Mouse (Mus musculus) heart, embryonic 16.5 days (tissue): ENCODE data around the gene Samd1. TPM values are rescaled to one million over a fixed set of nuclear protein-coding genes. Genes with fewer than 3 reads are reported as not detected.

Source experiments
- ATAC-seq: fragments of 200-750 bp; cut with Nextera tagmentation; replicated peaks from 2 replicates; pipeline ENCODE4 v1.8.0; 2017; ENCODE audit warnings: moderate number of reproducible peaks; ENCODE audit not compliant: insufficient read depth, low FRiP score; ENCODE audit errors: extremely low read depth
- H3K27ac ChIP-seq: fragments of 300-500 bp; sonication (generic); 2 replicates; pipeline ENCODE4 v1.5.1; 2014; ENCODE audit warnings: mild to moderate bottlenecking, low read length, control low read depth, moderate library complexity
- H3K27me3 ChIP-seq: fragments of 300-500 bp; sonication (generic); 2 replicates; pipeline ENCODE4 v1.6.1; 2014; ENCODE audit warnings: low read length, mixed read lengths; ENCODE audit not compliant: control insufficient read depth, insufficient read depth
- H3K36me3 ChIP-seq: fragments of 300-500 bp; sonication (generic); 2 replicates; pipeline ENCODE4 v1.6.1; 2014; ENCODE audit not compliant: control insufficient read depth, insufficient read depth
- H3K4me1 ChIP-seq: fragments of 300-500 bp; sonication (generic); 2 replicates; pipeline ENCODE4 v1.6.1; 2014; ENCODE audit warnings: low read length, mixed read lengths; ENCODE audit not compliant: control insufficient read depth, insufficient read depth
- H3K4me2 ChIP-seq: fragments of 300-500 bp; sonication (generic); 2 replicates; pipeline ENCODE4 v1.6.1; 2014; ENCODE audit warnings: low read depth, mild to moderate bottlenecking, control low read depth, low read length
- H3K4me3 ChIP-seq: fragments of 300-500 bp; sonication (generic); 2 replicates; pipeline ENCODE4 v1.5.1; 2014; ENCODE audit warnings: mild to moderate bottlenecking, control low read depth, low read length
- H3K9ac ChIP-seq: fragments of 300-500 bp; sonication (generic); 2 replicates; pipeline ENCODE4 v1.6.1; 2014; ENCODE audit warnings: low read length, control low read depth
- H3K9me3 ChIP-seq: fragments of 300-500 bp; sonication (generic); replicated peaks from 2 replicates; pipeline ENCODE4 v1.6.1; 2016; ENCODE audit warnings: low read length; ENCODE audit not compliant: control insufficient read depth
- WGBS: fragments of 180-500 bp; shearing (Covaris S2); extraction: QIAGEN DNeasy Blood & Tissue Kit; methylation state at CpG from one replicate; pipeline ENCODE4 v1.1.7; 2014; 5-methylcytosine and 5-hydroxymethylcytosine counted together
- polyA plus RNA-seq: library from polyadenylated mRNA; unstranded; fragments of >200 nt; fragmentation: Nextera tagmentation; extraction: Ambion mirVana; gene quantifications from 2 replicates; pipeline ENCODE4 v1.2.1, GENCODE M21; 2015

The Samd1 gene
- polyA plus RNA-seq, 1 experiment from 2014 or later, result 6.0 TPM

GRCm38 (mm10) chr8:84015833-84016232, 18.4 kb downstream of the Samd1 start:
- Histone ChIP-seq H3K27me3 (peaks cover 28% of the 10 kb centered on the region), H3K9ac (no peak overlapping the region), H3K4me2 (no peak overlapping the region), H3K4me3 (no peak overlapping the region), H3K9me3 (no peaks in the 10 kb centered on the region), H3K27ac (no peak overlapping the region), H3K36me3 (no peaks in the 10 kb centered on the region), H3K4me1 (peaks cover 13% of the 10 kb centered on the region)
- no peak for ATAC-seq
- WGBS, result 93% methylated on average over 5 of the region's 5 CpGs

- no peak overlapping the region for H3K9ac ChIP-seq
- 76% methylated on average over 9 of the region's 9 CpGs for WGBS
- H3K4me1 ChIP-seq, result peaks cover 29% of the 10 kb centered on the region
- no peak overlapping the region for H3K4me3 ChIP-seq
- peaks cover 7% of the 10 kb centered on the region for H3K27me3 ChIP-seq
- no peak overlapping the region for H3K4me2 ChIP-seq
- H3K9me3 ChIP-seq, result no peaks in the 10 kb centered on the region
- H3K27ac ChIP-seq, result no peak overlapping the region
- H3K36me3 ChIP-seq, result no peaks in the 10 kb centered on the region
- ATAC-seq, result no peak
These were observed 22.3 kb downstream of the Samd1 start for GRCm38 (mm10) chr8:84019738-84020137.

GRCm38 (mm10) chr8:84021096-84021495, 23.6 kb downstream of the Samd1 start, which contains the start of gene Palm3:
Gene Palm3 (plus strand): TSS chr8:84021471.
- H3K27ac ChIP-seq, result no peak within 1 kb of the TSS
- H3K9ac ChIP-seq, result peak within 1 kb of the TSS; percentile 32; the same call in 1 of the 2 replicates
- no peaks in the 10 kb centered on the region for H3K36me3 ChIP-seq
- peaks cover 35% of the 10 kb centered on the region for H3K4me1 ChIP-seq
- no peaks in the 10 kb centered on the region for H3K9me3 ChIP-seq
- whole genome bisulfite sequencing, result 27% methylated on average over 18 of the region's 18 CpGs
- no peak within 1 kb of the TSS for H3K4me3 ChIP-seq
- H3K4me2 ChIP-seq, result 0 out of 2 replicates have a peak within 1 kb of the TSS, but pooled peaks have one; percentile 17
- no peak for ATAC-seq
- peaks cover 19% of the 10 kb centered on the region for H3K27me3 ChIP-seq

GRCm38 (mm10) chr8:84021569-84021968, 24.1 kb downstream of the Samd1 start:
- Histone ChIP-seq H3K36me3 (no peaks in the 10 kb centered on the region), H3K4me1 (peaks cover 37% of the 10 kb centered on the region), H3K9ac (peak overlapping the region; percentile 32; the same call in 1 of the 2 replicates), H3K4me2 (no peak overlapping the region), H3K27ac (no peak overlapping the region), H3K27me3 (peaks cover 24% of the 10 kb centered on the region), H3K4me3 (no peak overlapping the region), H3K9me3 (no peaks in the 10 kb centered on the region)
- WGBS, result 49% methylated on average over 12 of the region's 12 CpGs
- no peak for ATAC-seq

GRCm38 (mm10) chr8:84023085-84023484, 25.6 kb downstream of the Samd1 start:
- Histone ChIP-seq H3K4me2 (peak overlapping the region; percentile 41; the same call in 1 of the 2 replicates), H3K4me1 (peaks cover 37% of the 10 kb centered on the region), H3K9me3 (no peaks in the 10 kb centered on the region), H3K36me3 (no peaks in the 10 kb centered on the region), H3K27ac (peak overlapping the region; percentile 82), H3K4me3 (no peak overlapping the region), H3K27me3 (peaks cover 30% of the 10 kb centered on the region), H3K9ac (0 out of 2 replicates have a peak overlapping the region, but pooled peaks have one; percentile 18)
- peak; percentile 83 for ATAC-seq
- 6% methylated on average over 5 of the region's 5 CpGs for WGBS

GRCm38 (mm10) chr8:84023631-84024030, 26.2 kb downstream of the Samd1 start:
- H3K4me2 ChIP-seq, result peak overlapping the region; percentile 41; the same call in 1 of the 2 replicates
- whole genome bisulfite sequencing, result 28% methylated on average over 1 of the region's 1 CpGs
- 0 out of 2 replicates have a peak overlapping the region, but pooled peaks have one; percentile 18 for H3K9ac ChIP-seq
- H3K4me3 ChIP-seq, result no peak overlapping the region
- H3K9me3 ChIP-seq, result no peaks in the 10 kb centered on the region
- peak overlapping the region; percentile 82 for H3K27ac ChIP-seq
- H3K36me3 ChIP-seq, result no peaks in the 10 kb centered on the region
- ATAC-seq, result no peak
- peaks cover 35% of the 10 kb centered on the region for H3K27me3 ChIP-seq
- H3K4me1 ChIP-seq, result peaks cover 37% of the 10 kb centered on the region

GRCm38 (mm10) chr8:84024171-84024570, 26.7 kb downstream of the Samd1 start:
- H3K9ac ChIP-seq, result no peak overlapping the region
- 18% methylated on average over 10 of the region's 10 CpGs for WGBS
- peaks cover 37% of the 10 kb centered on the region for H3K27me3 ChIP-seq
- no peaks in the 10 kb centered on the region for H3K36me3 ChIP-seq
- no peaks in the 10 kb centered on the region for H3K9me3 ChIP-seq
- no peak for ATAC-seq
- peaks cover 37% of the 10 kb centered on the region for H3K4me1 ChIP-seq
- H3K4me3 ChIP-seq, result no peak overlapping the region
- no peak overlapping the region for H3K4me2 ChIP-seq
- no peak overlapping the region for H3K27ac ChIP-seq

GRCm38 (mm10) chr8:84025863-84026262, 28.4 kb downstream of the Samd1 start:
- WGBS, result under 1% methylated on average over 41 of the region's 41 CpGs
- Histone ChIP-seq H3K4me1 (peaks cover 37% of the 10 kb centered on the region), H3K27ac (no peak overlapping the region), H3K4me3 (peak overlapping the region; percentile 58), H3K9ac (peak overlapping the region; percentile 69), H3K36me3 (no peaks in the 10 kb centered on the region), H3K27me3 (peaks cover 37% of the 10 kb centered on the region), H3K9me3 (no peaks in the 10 kb centered on the region), H3K4me2 (peak overlapping the region; percentile 88)
- peak; percentile 33 for ATAC-seq

- H3K4me1 ChIP-seq, result peaks cover 24% of the 10 kb centered on the region
- H3K4me3 ChIP-seq, result no peak overlapping the region
- 8% methylated on average over 10 of the region's 10 CpGs for WGBS
- ATAC-seq, result no peak
- H3K27me3 ChIP-seq, result peaks cover 32% of the 10 kb centered on the region
- H3K9me3 ChIP-seq, result no peaks in the 10 kb centered on the region
- no peak overlapping the region for H3K9ac ChIP-seq
- H3K36me3 ChIP-seq, result no peaks in the 10 kb centered on the region; the same call in 1 of the 2 replicates
- H3K4me2 ChIP-seq, result no peak overlapping the region
- no peak overlapping the region for H3K27ac ChIP-seq
These were observed 30.0 kb downstream of the Samd1 start for GRCm38 (mm10) chr8:84027449-84027848.
